Mouse (Mus musculus) liver, postnatal 0 days (tissue): ENCODE results near the gene Muc5ac. TPM values are rescaled to one million over a fixed set of nuclear protein-coding genes. Genes with fewer than 3 reads are reported as not detected.
A peak's percentile ranks its signal among the peaks of the same experiment; 100 is the strongest.
"Not testable (repeated sequence)": the region's sequence is repeated elsewhere in the genome, so short reads cannot be mapped to it uniquely, and the experiment has no call there.

ENCODE experiments used
- ATAC-seq: fragments of 200-750 bp; cut with Nextera tagmentation; 2 replicates; pipeline ENCODE4 v1.8.0; 2017; ENCODE audit warnings: mild to moderate bottlenecking, moderate library complexity
- DNase-seq: peaks from one replicate; pipeline ENCODE4 v3.0.0-alpha.2; 2016
- H3K27ac ChIP-seq: fragments of 300-500 bp; sonication (generic); 2 replicates; pipeline ENCODE4 v1.5.1; 2014; ENCODE audit warnings: antibody characterized with exemption, moderate library complexity, mild to moderate bottlenecking, low read depth
- H3K27me3 ChIP-seq: fragments of 300-500 bp; sonication (generic); 2 replicates; pipeline ENCODE4 v1.6.1; 2014; ENCODE audit warnings: low read length, control low read depth, mixed read lengths; ENCODE audit not compliant: insufficient read depth
- H3K36me3 ChIP-seq: fragments of 300-500 bp; sonication (generic); replicated peaks from 2 replicates; pipeline ENCODE4 v1.6.1; 2014; ENCODE audit warnings: mild to moderate bottlenecking, control low read depth, low read length, moderate library complexity, mixed read lengths; ENCODE audit not compliant: insufficient read depth
- H3K4me1 ChIP-seq: fragments of 300-500 bp; sonication (generic); 2 replicates; pipeline ENCODE4 v1.6.1; 2014; ENCODE audit warnings: antibody characterized with exemption, mild to moderate bottlenecking, control low read depth; ENCODE audit not compliant: insufficient read depth
- H3K4me2 ChIP-seq: fragments of 300-500 bp; sonication (generic); 2 replicates; pipeline ENCODE4 v1.6.1; 2014; ENCODE audit warnings: low read depth, mild to moderate bottlenecking, low read length, moderate library complexity, mixed read lengths
- H3K4me3 ChIP-seq: fragments of 300-500 bp; sonication (generic); 2 replicates; pipeline ENCODE4 v1.5.1; 2014; ENCODE audit warnings: low read depth, low read length
- H3K9ac ChIP-seq: fragments of 300-500 bp; sonication (generic); replicated peaks from 2 replicates; pipeline ENCODE4 v1.6.1; 2014; ENCODE audit warnings: mild to moderate bottlenecking, moderate library complexity
- H3K9me3 ChIP-seq: fragments of 300-500 bp; sonication (generic); 2 replicates; pipeline ENCODE4 v1.6.1; 2016; ENCODE audit warnings: mild to moderate bottlenecking, control low read depth, low read length, mixed read lengths
- CTCF ChIP-seq: sonication (generic); IDR thresholded peaks from 2 replicates; pipeline ENCODE4 v1.5.1; 2016; ENCODE audit warnings: antibody characterized with exemption, low read depth
- EP300 ChIP-seq: IDR thresholded peaks from 2 replicates; pipeline ENCODE4 v1.6.1; 2016; ENCODE audit warnings: antibody characterized with exemption, low read depth, mild to moderate bottlenecking
- WGBS: fragments of 180-500 bp; shearing (Covaris S2); extraction: QIAGEN DNeasy Blood & Tissue Kit; methylation state at CpG from one replicate; pipeline ENCODE4 v1.1.7; 2014; ENCODE audit not compliant: insufficient replicate concordance; 5-methylcytosine and 5-hydroxymethylcytosine counted together
- polyA plus RNA-seq: library from polyadenylated mRNA; unstranded; fragments of >200 nt; fragmentation: Nextera tagmentation; extraction: Ambion mirVana; gene quantifications from 2 replicates; pipeline ENCODE4 v1.2.1, GENCODE M21; 2015

Muc5ac gene
- polyA plus RNA-seq, 1 experiment from 2014 or later = not detected

DNA sequence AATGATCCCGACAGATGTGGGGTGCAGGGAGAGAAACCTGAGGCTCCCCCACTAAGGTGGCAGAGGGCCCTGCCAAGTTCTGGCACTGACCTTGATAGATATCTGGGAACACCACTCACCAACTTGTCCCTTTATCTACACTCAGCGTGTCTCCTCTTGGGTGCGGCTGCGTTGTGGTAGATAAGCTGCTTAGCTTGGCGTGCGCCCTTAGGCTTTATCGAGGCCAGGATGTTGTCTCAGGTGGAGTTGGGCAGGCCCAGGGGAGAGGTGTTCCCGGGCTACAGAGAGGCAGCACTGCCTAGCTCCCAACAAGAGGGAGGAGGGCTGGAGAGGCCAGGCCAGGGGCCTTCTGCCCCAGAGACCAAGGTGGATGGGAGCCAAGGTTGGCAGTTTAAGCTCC lies 17.8 kb upstream of the Muc5ac start:
- 51% methylated on average over 8 of the region's 8 CpGs for WGBS
- H3K27me3 ChIP-seq = no peaks in the 10 kb centered on the region
- peaks cover 32% of the 10 kb centered on the region for H3K4me1 ChIP-seq
- DNase-seq = peak; percentile 76
- H3K9ac ChIP-seq = peak overlapping the region; percentile 50
- TF ChIP-seq EP300 (peak; percentile 100), CTCF (no peak)
- no peaks in the 10 kb centered on the region for H3K36me3 ChIP-seq
- 0 out of 2 replicates have a peak overlapping the region, but pooled peaks have one; percentile 10 for H3K4me3 ChIP-seq
- no peaks in the 10 kb centered on the region for H3K9me3 ChIP-seq
- ATAC-seq = peak; percentile 99
- H3K4me2 ChIP-seq = peak overlapping the region; percentile 64
- H3K27ac ChIP-seq = peak overlapping the region; percentile 67

DNA sequence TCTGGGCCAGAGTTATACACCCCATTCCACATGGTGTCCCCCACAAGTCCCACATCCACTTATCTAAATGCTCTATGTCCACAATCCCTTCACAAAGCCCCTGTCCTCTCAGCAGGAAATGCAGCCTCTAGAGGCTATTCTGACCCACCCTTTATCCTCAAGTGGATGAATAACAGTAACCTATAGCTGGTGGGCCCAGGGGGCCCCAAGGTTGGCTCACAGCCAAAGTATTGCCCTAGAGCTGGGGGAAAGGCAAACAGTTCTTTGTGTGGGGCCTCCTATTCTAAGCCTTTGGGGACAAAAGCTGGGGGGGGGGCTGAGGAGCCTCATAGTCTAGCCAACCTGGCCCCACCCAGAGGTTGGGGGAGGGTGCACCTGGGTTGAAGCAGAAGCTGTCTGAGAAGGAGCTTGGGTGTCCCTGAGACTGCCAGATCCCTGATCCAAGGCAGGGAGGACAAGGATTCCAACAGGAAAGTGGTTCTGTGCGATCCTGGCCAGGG lies 16.7 kb upstream of the Muc5ac start:
- peak overlapping the region; percentile 64; the same call in 1 of the 2 replicates for H3K4me2 ChIP-seq
- ATAC-seq = no peak

DNA sequence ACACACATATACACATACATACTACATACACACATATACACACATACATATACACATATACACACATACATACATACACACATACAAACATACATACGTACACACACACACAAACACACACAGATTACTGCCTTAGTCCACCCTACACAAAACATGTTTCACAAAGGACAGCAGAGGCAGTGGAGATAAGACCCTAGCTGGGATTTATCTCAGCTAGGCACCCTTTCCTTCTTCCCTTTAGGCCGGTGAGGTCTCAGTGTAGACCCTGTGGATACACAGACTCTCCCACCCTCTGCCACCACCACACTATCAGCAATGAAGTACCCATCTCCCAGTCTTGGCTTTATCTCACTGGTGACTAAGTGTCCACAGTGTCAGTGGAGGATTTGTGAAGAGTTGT lies 13.9 kb upstream of the Muc5ac start:
- WGBS = 51% methylated on average over 2 of the region's 2 CpGs
- Histone ChIP-seq H3K9ac (no peak overlapping the region), H3K4me2 (no peak overlapping the region), H3K9me3 (peaks cover 3% of the 10 kb centered on the region; the same call in 1 of the 2 replicates), H3K27me3 (0 out of 2 replicates have a peak, but pooled peaks cover 3% of the 10 kb centered on the region), H3K27ac (no peak overlapping the region), H3K4me3 (no peak overlapping the region), H3K4me1 (peaks cover 32% of the 10 kb centered on the region), H3K36me3 (no peaks in the 10 kb centered on the region)
- no peak for DNase-seq
- no peak for TF ChIP-seq CTCF
- no peak; the same call in 1 of the 2 replicates for TF ChIP-seq EP300
- no peak for ATAC-seq

More for the DNA sequence above, 16.7 kb upstream of the Muc5ac start:
- Histone ChIP-seq H3K4me3 (no peak overlapping the region), H3K4me1 (peaks cover 32% of the 10 kb centered on the region), H3K27ac (no peak overlapping the region), H3K36me3 (no peaks in the 10 kb centered on the region), H3K9me3 (peaks cover 3% of the 10 kb centered on the region; the same call in 1 of the 2 replicates), H3K27me3 (no peaks in the 10 kb centered on the region), H3K9ac (no peak overlapping the region)
- no peak for TF ChIP-seq EP300
- no peak for TF ChIP-seq CTCF
- 58% methylated on average over 1 of the region's 1 CpGs for WGBS
- DNase-seq = no peak

DNA sequence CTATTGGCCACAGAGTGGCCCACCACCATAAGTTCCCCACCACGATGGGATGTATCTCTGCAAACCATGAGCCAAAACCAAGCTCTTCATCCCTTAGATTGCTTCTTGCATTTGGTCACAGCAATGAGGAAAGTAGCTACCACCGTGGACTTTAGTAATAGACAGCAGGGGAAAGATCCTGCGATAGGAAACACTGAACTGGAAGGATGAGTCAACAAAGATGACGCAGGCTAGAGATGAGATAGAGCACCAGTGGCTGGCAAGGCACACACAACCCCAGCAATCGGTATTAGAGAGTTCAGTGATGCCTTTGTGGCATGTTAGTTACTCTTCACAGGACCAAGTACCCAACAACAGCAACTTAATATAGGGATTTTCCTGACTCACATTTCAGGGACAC lies 12.6 kb upstream of the Muc5ac start:
- WGBS = 80% methylated on average over 5 of the region's 5 CpGs
- Histone ChIP-seq H3K4me3 (no peak overlapping the region), H3K36me3 (no peaks in the 10 kb centered on the region), H3K9me3 (peaks cover 3% of the 10 kb centered on the region; the same call in 1 of the 2 replicates), H3K27ac (no peak overlapping the region), H3K27me3 (0 out of 2 replicates have a peak, but pooled peaks cover 3% of the 10 kb centered on the region), H3K9ac (no peak overlapping the region), H3K4me2 (no peak overlapping the region), H3K4me1 (peaks cover 20% of the 10 kb centered on the region)
- DNase-seq = no peak
- no peak for ATAC-seq
- TF ChIP-seq EP300 = no peak
- TF ChIP-seq CTCF = no peak

DNA sequence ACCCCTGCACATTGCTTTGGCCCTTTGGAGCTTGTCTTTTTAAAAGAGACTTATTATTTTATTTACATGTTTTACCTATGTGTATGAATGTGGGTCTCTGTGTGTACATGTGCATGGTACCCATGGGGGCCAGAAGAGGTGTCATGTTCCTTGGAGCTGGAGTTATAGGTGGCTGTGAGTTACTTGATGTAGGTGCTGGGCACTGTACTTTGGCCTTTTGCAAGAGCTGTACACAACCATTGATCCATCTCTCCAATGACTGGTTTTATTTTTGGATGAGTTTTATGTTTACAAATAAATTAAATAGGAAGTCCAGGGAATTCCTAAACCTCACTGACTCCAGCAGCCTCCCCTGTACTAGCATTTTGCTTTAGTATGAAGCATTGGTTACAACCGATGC lies 5.5 kb downstream of the Muc5ac start:
- Histone ChIP-seq H3K4me2 (no peak overlapping the region), H3K9me3 (peaks cover 8% of the 10 kb centered on the region), H3K27ac (no peak overlapping the region), H3K4me3 (no peak overlapping the region), H3K4me1 (no peaks in the 10 kb centered on the region), H3K27me3 (no peaks in the 10 kb centered on the region), H3K36me3 (no peaks in the 10 kb centered on the region), H3K9ac (no peak overlapping the region)
- DNase-seq (no peak), ATAC-seq (no peak)
- TF ChIP-seq EP300 = no peak
- no peak for TF ChIP-seq CTCF
- WGBS = 81% methylated on average over 1 of the region's 1 CpGs

DNA sequence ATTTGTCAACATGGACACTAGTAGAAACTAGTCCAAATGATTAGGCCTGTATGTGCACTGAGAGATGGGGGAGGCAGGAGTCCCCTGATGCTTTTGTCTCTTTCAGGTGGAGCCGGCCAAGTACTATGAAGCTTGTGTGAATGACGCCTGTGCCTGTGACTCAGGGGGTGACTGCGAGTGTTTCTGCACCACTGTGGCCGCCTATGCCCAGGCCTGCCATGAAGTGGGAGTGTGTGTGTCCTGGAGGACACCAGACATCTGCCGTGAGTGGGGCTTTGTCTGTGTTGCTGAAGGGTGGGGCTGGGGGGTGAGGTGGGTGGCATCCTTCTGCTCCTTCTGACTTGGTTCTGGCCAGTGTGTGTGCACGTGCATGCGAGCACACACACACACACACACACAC lies 14.4 kb downstream of the Muc5ac start:
- Histone ChIP-seq H3K9ac (no peak overlapping the region), H3K4me2 (no peak overlapping the region), H3K9me3 (no peaks in the 10 kb centered on the region), H3K36me3 (no peaks in the 10 kb centered on the region), H3K27me3 (no peaks in the 10 kb centered on the region), H3K27ac (no peak overlapping the region), H3K4me1 (no peaks in the 10 kb centered on the region), H3K4me3 (no peak overlapping the region)
- no peak for DNase-seq
- TF ChIP-seq EP300 = no peak
- TF ChIP-seq CTCF = no peak
- 76% methylated on average over 7 of the region's 7 CpGs for WGBS
- no peak for ATAC-seq

DNA sequence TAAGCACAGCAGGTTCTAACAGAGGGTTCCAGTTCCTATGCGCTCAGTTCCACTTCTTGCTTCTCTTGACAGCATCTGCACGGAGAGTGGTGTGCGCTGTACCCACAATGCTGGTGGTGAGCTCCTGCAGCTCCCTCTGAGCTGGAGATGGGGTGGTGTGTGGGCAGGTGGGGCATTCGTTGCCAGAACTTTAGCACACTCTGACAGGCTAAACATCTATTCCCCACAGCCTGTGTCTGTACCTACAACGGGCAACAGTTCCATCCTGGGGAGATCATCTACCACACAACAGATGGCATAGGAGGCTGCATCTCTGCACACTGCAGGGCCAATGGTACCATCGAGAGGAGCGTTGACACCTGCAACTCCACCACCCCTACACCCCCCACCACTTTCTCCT lies 16.6 kb downstream of the Muc5ac start:
- H3K4me2 ChIP-seq = no peak overlapping the region
- no peaks in the 10 kb centered on the region for H3K27me3 ChIP-seq
- H3K9ac ChIP-seq = no peak overlapping the region
- H3K9me3 ChIP-seq = no peaks in the 10 kb centered on the region
- no peaks in the 10 kb centered on the region for H3K4me1 ChIP-seq
- H3K4me3 ChIP-seq = no peak overlapping the region
- no peaks in the 10 kb centered on the region for H3K36me3 ChIP-seq
- no peak for DNase-seq
- no peak overlapping the region for H3K27ac ChIP-seq
- TF ChIP-seq EP300 = no peak
- TF ChIP-seq CTCF = no peak
- ATAC-seq = no peak
- WGBS = 73% methylated on average over 7 of the region's 7 CpGs

DNA sequence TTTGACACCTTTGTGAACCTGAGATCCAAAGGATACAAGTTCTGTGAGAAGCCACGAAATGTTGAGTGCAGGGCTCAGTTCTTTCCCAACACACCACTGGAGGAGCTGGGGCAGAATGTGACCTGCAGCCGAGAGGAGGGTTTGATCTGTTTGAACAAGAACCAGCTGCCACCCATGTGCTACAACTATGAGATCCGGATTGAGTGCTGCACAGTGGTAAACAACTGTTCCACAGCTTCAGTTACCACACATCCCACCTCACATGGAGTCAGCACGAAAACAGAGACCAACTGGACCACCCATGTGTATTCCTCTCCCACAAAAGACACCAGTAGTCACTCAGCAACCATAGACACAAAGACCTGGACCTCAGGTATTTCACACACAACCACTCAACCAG lies 19.1 kb downstream of the Muc5ac start:
- no CpG with 5 or more reads among the region's 4 CpGs for WGBS
- not testable (repeated sequence) for H3K9ac ChIP-seq, DNase-seq, H3K27me3 ChIP-seq, ATAC-seq, H3K36me3 ChIP-seq, H3K4me1 ChIP-seq, H3K9me3 ChIP-seq, H3K4me3 ChIP-seq, H3K27ac ChIP-seq, H3K4me2 ChIP-seq

DNA sequence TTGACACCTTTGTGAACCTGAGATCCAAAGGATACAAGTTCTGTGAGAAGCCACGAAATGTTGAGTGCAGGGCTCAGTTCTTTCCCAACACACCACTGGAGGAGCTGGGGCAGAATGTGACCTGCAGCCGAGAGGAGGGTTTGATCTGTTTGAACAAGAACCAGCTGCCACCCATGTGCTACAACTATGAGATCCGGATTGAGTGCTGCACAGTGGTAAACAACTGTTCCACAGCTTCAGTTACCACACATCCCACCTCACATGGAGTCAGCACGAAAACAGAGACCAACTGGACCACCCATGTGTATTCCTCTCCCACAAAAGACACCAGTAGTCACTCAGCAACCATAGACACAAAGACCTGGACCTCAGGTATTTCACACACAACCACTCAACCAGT lies 21.2 kb downstream of the Muc5ac start:
- H3K9ac ChIP-seq, H3K9me3 ChIP-seq, DNase-seq, H3K4me2 ChIP-seq, H3K36me3 ChIP-seq, ATAC-seq, H3K4me3 ChIP-seq, H3K4me1 ChIP-seq, H3K27me3 ChIP-seq, H3K27ac ChIP-seq: not testable (repeated sequence)
- WGBS = no CpG with 5 or more reads among the region's 4 CpGs
